Mouse (Mus musculus) adrenal gland, adult 8-10 months (tissue): ENCODE results near the gene Pde4d. TPM values are rescaled to one million over a fixed set of nuclear protein-coding genes. Genes with fewer than 3 reads are reported as not detected.
A peak's percentile ranks its signal among the peaks of the same experiment; 100 is the strongest.

Experiments
- DNase-seq: peaks from one replicate; pipeline ENCODE4 v3.0.0; 2022
- total RNA-seq, 4 experiments: library from RNA; stranded (reverse); gene quantifications; 2 replicates each; pipeline ENCODE4 v1.2.4; 2022

The Pde4d gene
- total RNA-seq, 4 experiments from 2014 or later, result 10.8 to 13.3 (median 12.0) TPM

DNA sequence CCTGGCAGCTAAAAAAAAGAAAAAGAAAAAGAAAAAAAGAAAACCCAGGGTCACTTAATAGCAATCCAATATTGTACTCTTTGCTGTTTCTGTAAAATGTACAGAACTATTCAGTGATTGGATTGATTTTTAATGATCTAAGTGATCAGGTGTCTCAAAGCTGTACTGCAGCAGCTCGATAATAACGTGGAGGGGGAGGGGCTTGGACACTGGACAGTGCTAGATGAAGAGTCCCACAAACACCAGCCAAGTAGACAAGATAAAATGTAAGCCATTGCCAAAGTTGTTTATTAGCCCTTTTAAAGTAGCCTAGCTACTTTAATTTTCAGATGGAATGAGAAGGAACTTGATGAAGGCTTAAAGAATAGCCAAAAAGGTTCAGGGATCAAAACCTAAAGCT is 975.2 kb downstream of the Pde4d start:
- DNase-seq, result no peak

DNA sequence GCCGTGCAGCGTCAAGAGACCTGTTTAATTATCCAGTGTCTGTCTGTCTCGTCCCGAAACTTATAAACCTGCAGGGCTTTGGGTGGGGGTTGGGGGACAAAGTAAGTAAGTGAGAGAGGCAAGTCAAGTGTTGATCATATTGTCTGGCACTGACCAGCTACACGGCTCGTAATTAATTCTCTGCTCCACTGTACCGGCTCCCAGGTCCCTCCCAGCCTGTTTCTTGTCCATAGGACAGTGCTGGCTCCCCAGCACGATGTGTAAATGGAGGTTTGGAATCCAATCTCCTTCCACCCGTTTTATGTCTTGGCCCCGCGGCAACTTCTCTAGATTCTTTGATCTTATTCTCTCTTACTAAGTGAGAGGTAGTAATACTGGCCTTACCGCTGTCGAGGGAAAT is 975.8 kb downstream of the Pde4d start:
- DNase-seq, result no peak

DNA sequence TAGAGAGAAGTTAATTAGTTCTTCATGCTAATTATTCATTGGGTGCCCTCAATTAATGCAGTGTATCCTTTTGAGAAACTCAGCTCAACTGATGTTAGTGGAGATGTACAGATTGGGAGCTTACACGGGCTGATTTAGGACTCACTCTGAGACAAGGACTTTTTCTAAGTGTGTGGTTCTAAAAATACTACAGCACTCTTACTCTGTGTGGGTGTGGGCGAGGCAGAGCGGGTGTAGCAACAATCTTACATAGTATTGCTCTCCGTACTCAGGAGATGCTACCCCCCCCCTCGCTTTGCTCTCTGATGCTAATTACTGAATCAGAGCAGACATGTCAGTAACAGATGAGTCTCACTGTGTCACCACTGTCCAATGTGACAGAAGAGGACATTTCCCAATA is 976.3 kb downstream of the Pde4d start:
- no peak for DNase-seq

GRCm38 (mm10) chr13:109427541-109427940 is 977.8 kb downstream of the Pde4d start:
- DNase-seq, result no peak

- no peak for DNase-seq
Measured at GRCm38 (mm10) chr13:109429544-109429943, 979.8 kb downstream of the Pde4d start.

GRCm38 (mm10) chr13:109437231-109437776 is 987.6 kb downstream of the Pde4d start:
- no peak for DNase-seq

DNA sequence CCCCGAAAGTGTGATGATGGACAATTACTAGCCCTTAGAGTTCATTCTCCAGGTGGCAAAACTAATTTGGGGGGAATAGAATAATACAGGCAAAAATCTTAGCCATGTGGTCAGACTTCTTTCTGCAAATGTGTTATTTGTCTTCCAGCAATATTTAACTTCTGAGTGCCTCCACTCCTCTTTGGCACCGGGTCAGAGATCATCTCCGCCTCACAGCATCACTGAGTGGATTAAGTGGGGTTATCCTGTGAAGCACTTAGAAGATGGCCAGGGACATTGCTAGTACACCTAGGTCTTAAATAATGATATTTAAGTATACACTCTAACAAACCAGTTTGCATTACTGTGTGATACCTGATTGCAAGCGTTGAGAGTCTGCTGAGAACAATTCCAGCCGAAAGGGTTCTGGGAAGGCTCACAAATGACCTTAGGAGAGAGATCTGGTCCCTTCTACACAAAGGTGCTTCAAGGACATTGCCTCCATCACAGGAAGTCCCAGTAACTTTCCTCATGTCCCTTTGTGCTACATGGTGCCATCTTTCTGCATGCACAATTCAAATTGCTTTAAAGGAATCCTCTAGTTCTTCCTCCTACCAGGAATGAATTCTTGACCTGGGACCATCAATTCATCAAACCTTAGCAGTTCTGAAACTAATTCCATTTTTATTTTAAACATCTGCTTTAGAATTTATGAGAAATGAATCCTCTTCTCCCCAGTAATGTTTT is 989.9 kb downstream of the Pde4d start:
- DNase-seq, result no peak

GRCm38 (mm10) chr13:109440331-109440730 is 990.6 kb downstream of the Pde4d start:
- DNase-seq, result peak; percentile 47

DNA sequence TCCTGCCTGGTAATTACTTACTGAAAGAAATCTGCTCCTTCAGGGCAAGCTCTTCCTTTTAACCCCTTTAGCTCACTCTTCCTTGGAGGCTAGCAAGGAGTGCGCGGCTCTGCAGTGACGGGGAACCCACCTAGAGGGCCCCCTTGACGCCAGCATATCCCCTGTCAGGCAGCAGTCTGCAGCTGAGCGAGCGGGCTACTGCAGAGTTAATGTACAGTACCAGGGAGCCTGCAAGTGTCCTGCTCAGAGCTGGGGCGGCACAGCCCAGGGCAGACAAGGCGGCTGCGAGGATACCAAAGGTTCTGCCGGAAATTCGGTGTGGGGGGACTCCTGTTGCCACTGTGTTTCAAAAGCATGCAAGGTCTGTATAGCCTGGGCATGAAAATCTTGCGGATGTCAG is 991.1 kb downstream of the Pde4d start:
- DNase-seq, result peak; percentile 70

GRCm38 (mm10) chr13:109441401-109441973 is 991.7 kb downstream of the Pde4d start:
- DNase-seq, result no peak

- DNase-seq, result no peak
Measured at GRCm38 (mm10) chr13:109446138-109446537, 996.4 kb downstream of the Pde4d start.

DNA sequence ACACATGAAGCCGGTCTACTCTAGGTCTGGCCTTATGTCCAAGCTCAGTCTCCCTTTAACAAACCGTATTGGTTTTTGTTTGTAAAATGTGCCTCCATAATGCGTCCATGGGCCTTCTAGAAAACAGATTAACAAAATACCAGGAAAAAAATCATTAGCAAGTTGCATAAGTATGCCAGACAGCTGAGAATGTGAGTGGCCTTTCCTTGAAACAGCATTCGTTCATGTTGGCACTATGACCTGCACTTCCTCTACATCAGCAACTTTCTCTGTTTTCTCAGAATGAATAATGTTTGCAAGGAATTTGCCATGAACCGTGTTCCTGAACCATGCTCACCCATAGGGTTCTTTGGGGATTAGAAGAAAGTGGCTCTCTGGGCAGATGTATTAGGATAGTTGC is 998.4 kb downstream of the Pde4d start:
- no peak for DNase-seq

GRCm38 (mm10) chr13:109474344-109474743 is 1024.6 kb downstream of the Pde4d start:
- no peak for DNase-seq

DNA sequence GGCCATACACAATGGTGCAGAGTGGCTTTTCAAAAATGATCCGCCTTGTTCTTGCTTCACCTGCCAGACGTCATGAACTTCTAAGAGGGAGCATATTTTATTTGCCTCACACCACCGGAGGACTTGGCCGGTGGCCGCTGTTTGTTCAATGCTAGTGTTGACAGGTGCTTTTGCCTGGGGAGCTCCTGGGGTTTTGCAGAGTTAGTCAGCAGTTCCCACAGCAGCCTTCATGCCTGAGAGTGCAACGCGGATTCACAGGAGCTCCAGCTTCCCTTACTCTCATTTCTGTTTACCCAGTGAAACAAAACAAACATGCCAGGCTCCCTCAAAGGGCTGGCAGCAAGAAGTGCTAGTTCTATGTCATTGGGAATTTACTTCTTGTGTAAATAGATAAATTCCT is 1031.7 kb downstream of the Pde4d start:
- no peak for DNase-seq

DNA sequence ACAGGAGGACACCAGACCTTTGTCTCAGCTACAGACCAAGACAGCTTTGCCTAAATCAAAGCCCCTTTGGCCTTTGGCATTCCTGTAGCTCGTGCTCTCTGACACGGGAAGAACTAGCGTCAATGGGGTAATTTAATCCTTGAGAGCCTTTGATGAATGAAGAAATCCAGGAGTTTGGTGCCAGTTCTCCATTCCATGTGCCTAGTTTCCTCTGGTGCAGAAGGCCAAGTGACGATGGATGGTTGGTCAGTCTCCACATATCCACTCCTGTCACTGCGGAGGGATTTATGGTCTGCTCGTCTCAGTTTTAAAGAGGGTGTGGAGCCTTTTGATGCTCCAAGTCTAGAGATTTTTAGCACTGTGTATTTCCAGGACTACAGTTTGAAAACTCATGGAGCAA is 1036.4 kb downstream of the Pde4d start:
- DNase-seq, result no peak

GRCm38 (mm10) chr13:109487378-109487777 is 1037.6 kb downstream of the Pde4d start:
- DNase-seq, result no peak

- DNase-seq, result no peak
Measured at GRCm38 (mm10) chr13:109490853-109491252, 1041.1 kb downstream of the Pde4d start.

- DNase-seq, result no peak
Measured at GRCm38 (mm10) chr13:109491829-109492228, 1042.1 kb downstream of the Pde4d start.

DNA sequence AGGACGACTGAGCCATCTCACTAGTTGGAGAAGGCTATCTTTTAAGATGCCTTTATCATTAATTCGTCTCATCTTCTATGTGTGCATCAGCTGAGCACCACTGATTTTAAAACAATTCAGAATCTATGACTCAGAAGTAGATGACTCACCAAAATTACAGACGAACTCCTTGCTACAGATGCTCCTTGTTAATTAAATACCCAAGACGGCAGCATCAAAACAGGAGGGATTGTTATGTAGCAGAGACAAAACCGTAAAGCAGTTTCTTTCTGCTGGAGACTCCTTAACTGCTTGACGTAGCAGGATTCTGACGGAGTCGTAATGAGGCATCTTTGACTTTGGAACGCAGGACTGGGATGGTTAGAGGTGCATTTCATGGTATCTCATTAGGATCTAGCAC is 1050.6 kb downstream of the Pde4d start:
- no peak for DNase-seq

DNA sequence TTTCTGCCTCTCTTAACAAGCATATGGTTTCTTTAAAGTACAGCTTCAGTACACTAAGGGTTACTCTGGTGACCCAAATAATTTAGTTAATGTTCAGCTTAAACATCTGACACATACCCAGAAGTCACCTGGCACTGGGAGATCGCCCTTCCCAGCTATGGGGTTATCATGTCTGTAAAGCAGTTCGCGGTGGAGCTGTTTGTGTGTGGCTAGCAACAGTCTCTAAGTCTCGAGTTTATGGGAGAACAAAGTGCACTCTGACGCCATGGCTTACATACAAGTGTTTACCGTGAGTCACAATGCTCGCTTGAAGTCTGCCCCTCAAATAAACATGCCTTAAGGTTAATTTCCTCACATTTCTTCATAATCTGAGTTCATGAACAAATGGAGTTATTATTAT is 1053.0 kb downstream of the Pde4d start:
- no peak for DNase-seq

DNA sequence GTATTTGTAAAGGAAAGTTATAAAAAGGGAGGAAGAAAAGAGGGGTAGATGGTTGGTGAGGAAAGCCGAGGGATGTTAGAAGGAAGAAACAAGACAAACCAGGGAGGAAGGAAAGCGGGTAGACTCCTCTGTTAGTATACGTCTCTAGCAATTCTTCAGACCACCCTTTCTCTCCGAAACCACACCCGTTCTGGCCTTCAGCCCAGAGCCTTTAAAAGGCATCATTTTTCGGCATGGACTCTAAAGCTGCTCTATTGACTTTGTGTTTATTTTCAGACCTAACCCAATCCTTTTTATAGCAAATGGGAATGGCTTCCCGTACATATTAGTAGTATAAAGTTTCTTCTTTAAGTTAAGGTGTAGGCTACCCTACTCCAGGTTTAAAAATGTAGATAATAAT is 1057.0 kb downstream of the Pde4d start:
- DNase-seq, result no peak

- DNase-seq, result no peak
Measured at GRCm38 (mm10) chr13:109508472-109508871, 1058.7 kb downstream of the Pde4d start.

GRCm38 (mm10) chr13:109518194-109518593 is 1068.4 kb downstream of the Pde4d start:
- DNase-seq, result no peak

- DNase-seq, result no peak
Measured at GRCm38 (mm10) chr13:109519485-109519884, 1069.7 kb downstream of the Pde4d start.
